Mouse (Mus musculus) ovary, adult 18-20 months (tissue): ENCODE measurements around the gene Ralgapa2.

Source experiments
- DNase-seq: peaks from one replicate; pipeline ENCODE4 v3.0.0; 2022; ENCODE audit warnings: low spot score, mixed read lengths

The Ralgapa2 gene

DNA sequence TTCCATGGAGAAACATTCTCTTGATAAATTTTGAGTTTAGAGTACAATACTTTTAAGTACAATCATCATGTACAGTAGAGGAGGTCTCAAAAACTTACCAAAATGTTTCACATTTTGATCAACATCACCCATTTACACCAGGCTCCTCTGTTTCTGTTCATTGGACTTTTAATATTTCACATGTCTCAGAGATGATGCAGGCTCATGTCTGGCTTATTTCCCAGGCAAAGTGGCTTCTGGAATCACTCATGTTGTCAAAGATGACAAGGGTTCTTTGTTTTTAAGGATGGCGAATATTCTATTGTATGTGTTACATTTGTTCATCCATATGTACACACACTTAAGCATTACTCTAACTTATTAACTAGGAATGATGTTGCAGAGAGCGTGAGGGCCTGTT, 152.5 kb downstream of the Ralgapa2 start:
- no peak for DNase-seq

- no peak for DNase-seq
Observed at GRCm38 (mm10) chr2:146356524-146356923, 155.6 kb downstream of the Ralgapa2 start.

DNA sequence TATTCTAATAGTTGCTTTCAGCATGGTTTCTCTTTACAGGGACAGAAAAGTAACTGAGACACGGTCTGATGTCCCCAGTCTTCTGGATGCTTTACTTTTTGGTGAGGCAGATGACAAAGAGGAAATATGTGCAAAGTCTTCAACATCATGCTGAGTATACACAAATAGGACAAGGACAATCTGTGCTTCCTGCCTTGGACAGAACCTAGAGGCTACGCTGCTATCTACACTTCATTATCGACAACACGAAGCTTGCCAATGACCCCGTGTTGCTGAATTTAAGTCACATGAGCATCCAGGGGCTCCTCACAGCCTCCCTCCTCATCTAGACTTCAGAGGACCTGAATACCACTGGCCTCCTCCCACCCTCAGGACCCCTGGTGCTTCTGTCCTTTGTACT, 161.9 kb downstream of the Ralgapa2 start:
- no peak for DNase-seq

DNA sequence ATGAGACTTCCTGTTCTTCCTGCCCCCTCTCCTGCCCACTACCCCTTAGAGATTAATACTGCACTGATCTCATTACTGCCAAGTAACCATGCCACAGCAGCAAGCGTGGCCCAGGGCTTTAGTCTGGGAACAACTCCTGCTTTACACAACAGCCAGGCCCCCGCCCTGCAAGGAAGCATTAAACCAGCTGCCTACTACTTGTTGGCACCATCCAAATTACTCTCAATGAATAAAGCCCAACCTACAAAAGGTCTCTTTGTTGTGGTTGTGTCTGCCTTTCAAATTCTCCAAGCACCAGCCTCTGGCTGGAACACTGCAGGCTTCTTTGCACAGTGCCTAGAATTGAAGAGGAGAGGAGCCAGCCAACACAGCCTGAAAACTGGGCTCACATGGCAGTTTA, 164.2 kb downstream of the Ralgapa2 start:
- no peak for DNase-seq

DNA sequence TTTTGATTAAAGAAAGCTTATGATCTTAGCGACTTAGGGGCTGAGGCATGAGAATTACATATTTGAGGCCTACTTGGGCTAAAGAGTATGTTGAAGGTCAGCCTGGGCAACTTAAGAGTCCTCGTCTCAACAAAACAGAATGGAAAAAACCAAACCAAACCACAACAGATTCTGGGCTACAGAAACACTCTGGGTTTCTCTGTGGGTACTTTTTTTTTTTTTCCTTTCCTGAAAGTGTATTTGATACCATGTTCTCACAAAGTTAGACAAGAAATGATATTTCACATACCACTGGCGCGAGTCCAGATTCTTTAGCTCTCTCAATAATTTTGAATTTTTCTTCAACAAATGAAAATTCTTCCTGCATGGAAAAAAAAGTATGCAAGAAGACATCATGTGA, 172.1 kb downstream of the Ralgapa2 start:
- DNase-seq: no peak

GRCm38 (mm10) chr2:146337540-146337939, 174.6 kb downstream of the Ralgapa2 start:
- no peak for DNase-seq

DNA sequence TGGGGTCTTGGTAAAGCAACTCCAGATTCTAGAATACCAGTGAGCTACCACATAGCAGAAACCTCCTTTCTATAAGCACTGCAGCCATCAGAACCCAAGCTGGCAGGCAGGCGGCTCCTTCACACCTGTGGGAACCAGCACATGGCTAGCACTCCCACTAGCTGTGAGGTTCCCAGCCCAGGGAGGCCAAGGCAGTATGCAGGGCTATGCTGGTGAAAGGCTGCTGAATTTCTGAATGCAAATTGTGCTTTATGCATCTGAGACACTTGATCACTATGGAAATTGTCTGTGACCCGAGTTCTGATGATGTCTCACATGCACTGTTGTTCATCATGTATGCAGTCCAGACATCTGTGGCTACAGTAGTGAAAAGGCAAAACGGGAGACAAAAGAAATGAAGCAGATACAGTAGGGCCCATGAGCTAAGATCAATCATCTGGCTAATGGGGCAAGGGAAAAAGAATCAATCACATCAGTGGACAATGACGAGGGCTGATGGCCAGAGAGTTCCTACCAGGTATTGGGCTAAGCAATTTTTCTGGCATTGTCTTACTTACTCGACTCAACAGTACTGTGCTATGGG, 180.2 kb downstream of the Ralgapa2 start:
- no peak for DNase-seq

DNA sequence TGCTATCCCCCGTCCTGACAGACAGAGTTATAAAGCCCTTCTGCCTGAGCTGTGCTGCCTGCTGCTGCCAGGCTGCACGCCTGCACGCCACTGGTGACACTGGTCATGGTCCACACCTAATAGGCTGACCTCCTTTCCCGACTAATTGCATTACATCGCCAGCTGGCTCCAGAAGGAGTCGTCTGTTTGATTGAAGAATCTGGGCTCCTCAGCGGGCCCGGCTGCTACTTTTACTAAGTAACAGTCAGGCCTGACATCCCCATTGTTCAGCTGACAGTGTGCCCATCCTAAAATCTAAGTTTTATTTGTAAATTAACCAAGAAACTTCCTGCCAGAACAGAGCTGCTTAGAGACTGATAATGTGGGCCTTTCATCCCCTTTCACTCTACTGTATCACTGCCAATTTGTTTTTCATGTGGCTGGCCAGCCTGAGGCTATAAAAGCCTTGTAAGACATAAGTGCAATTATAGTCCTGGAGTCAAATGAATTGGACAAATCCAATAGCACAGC, 181.3 kb downstream of the Ralgapa2 start:
- no peak for DNase-seq

- DNase-seq: no peak
Observed at GRCm38 (mm10) chr2:146330101-146330500, 182.0 kb downstream of the Ralgapa2 start.

- DNase-seq: no peak
Observed at GRCm38 (mm10) chr2:146326654-146327053, 185.5 kb downstream of the Ralgapa2 start.

GRCm38 (mm10) chr2:146324907-146325715, 187.0 kb downstream of the Ralgapa2 start:
- DNase-seq: no peak

GRCm38 (mm10) chr2:146324140-146324906, 187.8 kb downstream of the Ralgapa2 start:
- DNase-seq: no peak

- DNase-seq: no peak
Observed at GRCm38 (mm10) chr2:146323528-146323927, 188.6 kb downstream of the Ralgapa2 start.

DNA sequence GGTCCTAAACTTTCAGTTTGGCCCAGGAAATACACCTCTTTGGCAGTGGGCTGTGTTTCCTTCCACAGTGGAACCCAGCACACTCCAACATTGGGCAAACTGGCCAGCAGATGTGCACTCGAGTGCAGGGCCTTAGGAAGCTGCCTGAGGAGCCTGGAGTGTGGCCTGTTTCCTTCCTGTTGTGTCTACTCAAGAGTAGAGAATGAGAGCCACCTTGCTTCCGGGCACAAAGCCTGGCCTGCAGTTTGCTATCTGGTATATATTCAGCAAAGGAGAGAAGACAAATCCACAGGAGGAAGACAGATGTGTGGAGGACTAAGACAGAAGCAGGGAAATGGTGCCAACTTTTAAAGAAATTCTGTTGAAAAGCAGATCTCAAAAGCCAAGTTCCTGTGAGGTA, 189.4 kb downstream of the Ralgapa2 start:
- no peak for DNase-seq

- no peak for DNase-seq
Observed at GRCm38 (mm10) chr2:146322019-146322418, 190.1 kb downstream of the Ralgapa2 start.

GRCm38 (mm10) chr2:146320666-146321065, 191.5 kb downstream of the Ralgapa2 start:
- no peak for DNase-seq

- DNase-seq: no peak
Observed at GRCm38 (mm10) chr2:146314751-146315150, 197.4 kb downstream of the Ralgapa2 start.

- no peak for DNase-seq
Observed at GRCm38 (mm10) chr2:146313811-146314210, 198.3 kb downstream of the Ralgapa2 start.

DNA sequence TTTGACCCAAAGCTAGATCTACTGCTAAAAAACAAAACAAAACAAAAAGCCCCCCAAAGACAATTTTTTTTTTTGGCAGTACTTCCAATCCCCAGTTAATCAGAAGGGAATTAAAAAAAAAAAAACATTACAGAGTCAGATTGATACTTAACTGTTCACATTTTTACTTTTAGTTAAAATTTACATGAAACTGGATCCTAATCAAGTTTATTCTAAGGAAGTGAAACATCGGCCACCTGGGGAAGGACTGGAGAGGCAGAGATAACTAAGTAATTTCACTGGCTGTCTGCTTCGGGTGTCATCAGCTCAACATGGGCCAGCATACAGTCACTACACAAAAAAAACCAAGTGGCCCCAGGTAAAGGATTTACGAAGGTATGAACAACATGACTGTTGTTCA, 201.4 kb downstream of the Ralgapa2 start:
- no peak for DNase-seq

DNA sequence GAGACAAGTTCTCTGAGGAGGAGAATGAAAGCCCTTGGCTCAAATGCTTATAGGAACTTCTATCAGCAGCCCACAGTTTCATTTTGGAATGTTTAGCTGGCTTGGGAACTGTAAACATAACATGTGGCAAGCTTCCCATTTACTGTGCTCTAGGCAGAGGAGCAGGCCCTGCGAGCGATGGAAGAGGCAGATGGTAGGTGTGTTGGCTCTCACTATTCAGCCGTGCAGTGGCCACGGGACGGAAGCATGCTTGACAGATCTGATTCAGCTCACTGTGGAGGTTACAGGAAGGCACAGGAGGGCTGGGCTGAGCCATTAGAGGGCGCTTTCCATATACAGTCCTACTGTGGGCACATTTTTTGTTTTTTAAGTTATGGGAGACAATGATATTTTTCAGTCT, 201.9 kb downstream of the Ralgapa2 start:
- DNase-seq: no peak

GRCm38 (mm10) chr2:146309413-146309812, 202.7 kb downstream of the Ralgapa2 start:
- no peak for DNase-seq

DNA sequence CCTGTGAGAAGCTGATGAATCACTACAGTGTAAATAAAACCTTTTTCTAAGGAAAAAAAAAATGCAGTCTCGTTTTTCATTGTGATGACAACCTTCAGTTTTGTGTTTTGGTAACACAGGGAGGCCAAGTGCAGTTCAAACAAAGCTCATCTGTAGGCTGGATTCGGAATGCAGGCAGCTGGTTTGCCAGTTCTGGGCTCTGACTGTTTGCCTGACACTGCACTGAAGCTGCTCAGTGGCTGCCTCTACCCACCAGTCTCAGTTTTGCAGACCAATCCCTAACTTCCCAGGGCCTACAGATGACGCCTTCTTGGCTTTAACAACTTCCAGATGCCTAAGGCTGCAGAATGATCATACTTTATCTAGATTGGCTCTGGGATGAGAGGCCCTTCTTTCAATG, 205.1 kb downstream of the Ralgapa2 start:
- no peak for DNase-seq
